Mouse (Mus musculus) megakaryocyte, embryonic 14.5 days (primary cell): ENCODE measurements at regions not wholly inside any gene's neighbourhood (a gene's known extent, or its start where the extent isn't known, plus 50 kb on each side); places are given as distances from the start of the nearest gene placed in this dataset.

Experiments
- FLI1 ChIP-seq: IDR thresholded peaks from 2 replicates; pipeline ENCODE4 v1.6.1; 2012; ENCODE audit warnings: low read length, inconsistent platforms, mixed read lengths
- GATA1 ChIP-seq: IDR thresholded peaks from 3 replicates; pipeline ENCODE4 v1.6.1; 2012; ENCODE audit warnings: mixed read lengths, low read length, inconsistent platforms, borderline replicate concordance

GRCm38 (mm10) chr16:50118150-50118549 lies 314.0 kb downstream of the Bbx start:
- no peak for TF ChIP-seq GATA1
- no peak for TF ChIP-seq FLI1
